Mouse (Mus musculus) liver, adult 2 months (tissue): ENCODE measurements around the gene Psma6. TPM values are rescaled to one million over a fixed set of nuclear protein-coding genes. Genes with fewer than 3 reads are reported as not detected.

Experiments used
- DNase-seq: peaks from one replicate; pipeline ENCODE4 v3.0.0-alpha.2; 2011; ENCODE audit warnings: low read depth, low spot score; ENCODE audit errors: extremely low read depth
- H3K27ac ChIP-seq: fragments of 200-500 bp; replicated peaks from 2 replicates; pipeline ENCODE4 v1.5.1; 2012; ENCODE audit warnings: low read depth, mild to moderate bottlenecking, control low read depth, inconsistent platforms, low read length; ENCODE audit not compliant: insufficient read depth
- H3K27me3 ChIP-seq: fragments of 200-500 bp; 2 replicates; pipeline ENCODE4 v1.6.1; 2012; ENCODE audit warnings: mild to moderate bottlenecking, moderate library complexity, low read length, inconsistent platforms; ENCODE audit not compliant: control insufficient read depth, insufficient read depth
- H3K36me3 ChIP-seq: fragments of 200-500 bp; 2 replicates; pipeline ENCODE4 v1.6.1; 2012; ENCODE audit warnings: low read length, inconsistent platforms; ENCODE audit not compliant: control insufficient read depth, insufficient read depth
- H3K4me1 ChIP-seq: fragments of 200-500 bp; 2 replicates; pipeline ENCODE4 v1.6.1; 2011; ENCODE audit warnings: low read length; ENCODE audit not compliant: control insufficient read depth, insufficient read depth
- H3K4me3 ChIP-seq: fragments of 200-500 bp; 2 replicates; pipeline ENCODE4 v1.5.1; 2011; ENCODE audit warnings: low read depth, mild to moderate bottlenecking, control low read depth, low read length, moderate library complexity; ENCODE audit not compliant: insufficient read depth
- H3K79me2 ChIP-seq: fragments of 200-500 bp; 2 replicates; pipeline ENCODE4 v1.6.1; 2012; ENCODE audit warnings: inconsistent platforms, mild to moderate bottlenecking, low read length, moderate library complexity; ENCODE audit not compliant: control insufficient read depth, insufficient read depth
- H3K9ac ChIP-seq: fragments of 200-500 bp; 2 replicates; pipeline ENCODE4 v1.6.1; 2012; ENCODE audit warnings: low read depth, mild to moderate bottlenecking, control low read depth, inconsistent platforms, low read length
- CTCF ChIP-seq: fragments of 200-500 bp; IDR thresholded peaks from 2 replicates; pipeline ENCODE4 v1.5.1; 2011; ENCODE audit warnings: low read depth, low read length, control low read depth
- POLR2A ChIP-seq: fragments of 200-500 bp; IDR thresholded peaks from 2 replicates; pipeline ENCODE4 v1.6.1; 2011; ENCODE audit warnings: low read length, control low read depth; ENCODE audit not compliant: insufficient read depth; ENCODE audit errors: extremely low read depth
- WGBS: fragments of 180-500 bp; shearing (Covaris S2); methylation state at CpG from one replicate; pipeline ENCODE4 v1.1.7; 2018; 5-methylcytosine and 5-hydroxymethylcytosine counted together
- polyA plus RNA-seq: library from polyadenylated mRNA; depleted of rRNA; stranded (reverse); fragments of >200 nt; gene quantifications from 2 replicates; pipeline ENCODE4 v1.2.3, GENCODE M21; 2012
- total RNA-seq: library from RNA; depleted of rRNA; stranded (reverse); fragments of >200 nt; gene quantifications from 2 replicates; pipeline ENCODE4 v1.2.3, GENCODE M21; 2014

Gene Psma6
- total and polyA plus RNA-seq, 2 experiments, result 51.5 to 132 TPM

- no peak overlapping the region for H3K4me3 ChIP-seq
- H3K79me2 ChIP-seq, result no peaks in the 10 kb centered on the region
- H3K27ac ChIP-seq, result no peak overlapping the region
- no peaks in the 10 kb centered on the region for H3K36me3 ChIP-seq
- WGBS, result 12% methylated on average over 8 of the region's 8 CpGs
- no peak overlapping the region for H3K9ac ChIP-seq
- H3K4me1 ChIP-seq, result peaks cover 16% of the 10 kb centered on the region
- peak; percentile 71 for DNase-seq
- H3K27me3 ChIP-seq, result no peaks in the 10 kb centered on the region
- TF ChIP-seq CTCF, result no peak
- TF ChIP-seq POLR2A, result no peak
Observed at GRCm38 (mm10) chr12:55459739-55460138, 75.7 kb downstream of the Psma6 start.

GRCm38 (mm10) chr12:55460900-55461299, 76.9 kb downstream of the Psma6 start:
- no peak overlapping the region for H3K4me3 ChIP-seq
- H3K27me3 ChIP-seq, result no peaks in the 10 kb centered on the region
- H3K27ac ChIP-seq, result no peak overlapping the region
- H3K4me1 ChIP-seq, result peaks cover 19% of the 10 kb centered on the region
- TF ChIP-seq POLR2A, result no peak
- no peak for TF ChIP-seq CTCF
- no peaks in the 10 kb centered on the region for H3K36me3 ChIP-seq
- 73% methylated on average over 4 of the region's 4 CpGs for WGBS
- H3K9ac ChIP-seq, result no peak overlapping the region
- DNase-seq, result no peak
- no peaks in the 10 kb centered on the region for H3K79me2 ChIP-seq

GRCm38 (mm10) chr12:55461767-55462166, 77.7 kb downstream of the Psma6 start:
- WGBS, result 65% methylated on average over 6 of the region's 6 CpGs
- TF ChIP-seq CTCF, result no peak
- no peak for TF ChIP-seq POLR2A
- no peak overlapping the region for H3K9ac ChIP-seq
- H3K4me3 ChIP-seq, result no peak overlapping the region
- DNase-seq, result no peak
- H3K4me1 ChIP-seq, result peaks cover 24% of the 10 kb centered on the region
- no peaks in the 10 kb centered on the region for H3K27me3 ChIP-seq
- no peaks in the 10 kb centered on the region for H3K79me2 ChIP-seq
- no peaks in the 10 kb centered on the region for H3K36me3 ChIP-seq
- H3K27ac ChIP-seq, result no peak overlapping the region

GRCm38 (mm10) chr12:55462456-55462855, 78.4 kb downstream of the Psma6 start:
- Histone ChIP-seq H3K36me3 (no peaks in the 10 kb centered on the region), H3K27ac (no peak overlapping the region), H3K27me3 (no peaks in the 10 kb centered on the region), H3K4me3 (no peak overlapping the region), H3K79me2 (no peaks in the 10 kb centered on the region), H3K9ac (no peak overlapping the region), H3K4me1 (peaks cover 31% of the 10 kb centered on the region)
- TF ChIP-seq CTCF (no peak), POLR2A (no peak)
- no peak for DNase-seq
- WGBS, result 88% methylated on average over 6 of the region's 6 CpGs

GRCm38 (mm10) chr12:55463087-55463486, 79.1 kb downstream of the Psma6 start:
- DNase-seq, result no peak
- Histone ChIP-seq H3K27ac (no peak overlapping the region), H3K4me3 (no peak overlapping the region), H3K9ac (no peak overlapping the region), H3K36me3 (no peaks in the 10 kb centered on the region), H3K4me1 (peaks cover 34% of the 10 kb centered on the region), H3K79me2 (no peaks in the 10 kb centered on the region), H3K27me3 (no peaks in the 10 kb centered on the region)
- 91% methylated on average over 5 of the region's 5 CpGs for WGBS
- no peak for TF ChIP-seq POLR2A
- TF ChIP-seq CTCF, result no peak

- no peaks in the 10 kb centered on the region for H3K36me3 ChIP-seq
- DNase-seq, result peak; percentile 88
- no peak overlapping the region for H3K4me3 ChIP-seq
- 18% methylated on average over 16 of the region's 16 CpGs for WGBS
- H3K79me2 ChIP-seq, result no peaks in the 10 kb centered on the region
- peak overlapping the region; percentile 67 for H3K27ac ChIP-seq
- peaks cover 33% of the 10 kb centered on the region for H3K4me1 ChIP-seq
- TF ChIP-seq CTCF (no peak), POLR2A (no peak)
- peak overlapping the region; percentile 20 for H3K9ac ChIP-seq
- no peaks in the 10 kb centered on the region for H3K27me3 ChIP-seq
Observed at GRCm38 (mm10) chr12:55463992-55464845, 80.2 kb downstream of the Psma6 start.
